Mouse (Mus musculus): ENCODE data around the gene Zcchc3. TPM values are rescaled to one million over a fixed set of nuclear protein-coding genes. Genes with fewer than 3 reads are reported as not detected.

Gene Zcchc3
- 3.9 TPM for polyA plus RNA-seq (2014; fragmentation: Illumina TruSeq; extraction: RNeasy Lipid Tissue Mini Kit (QIAGEN cat#74804); ENCODE audit: insufficient read depth, low read depth, low replicate concordance)

GRCm38 (mm10) chr2:152414591-152415165, at the start of gene Zcchc3:
Gene Zcchc3, minus strand, starts transcription at chr2:152415027.

GRCm38 (mm10) chr2:152415287-152415686, 460 bp upstream of the Zcchc3 start, which contains the start of gene 6820408C15Rik:
Gene 6820408C15Rik, plus strand, starts transcription at chr2:152415587.

GRCm38 (mm10) chr2:152397680-152398435, 17.0 kb downstream of the Zcchc3 start, which contains the start of gene Sox12:
Gene Sox12, minus strand, starts transcription at chr2:152398063.

GRCm38 (mm10) chr2:152376345-152376741, 38.5 kb downstream of the Zcchc3 start, which contains the start of gene Nrsn2:
Gene Nrsn2, minus strand, starts transcription at chr2:152376638.

Other genes starting within 250 kb of the Zcchc3 start
- 36.7 TPM for gene Csnk2a1, start 188.2 kb downstream of the Zcchc3 start, polyA plus RNA-seq (2014; fragmentation: Illumina TruSeq; extraction: RNeasy Lipid Tissue Mini Kit (QIAGEN cat#74804); ENCODE audit: insufficient read depth, low read depth, low replicate concordance)
- gene Tbc1d20, start 121.2 kb downstream of the Zcchc3 start, polyA plus RNA-seq (2014; fragmentation: Illumina TruSeq; extraction: RNeasy Lipid Tissue Mini Kit (QIAGEN cat#74804); ENCODE audit: insufficient read depth, low read depth, low replicate concordance) = 38.9 TPM
- 61.4 TPM for gene Rbck1, start 82.4 kb downstream of the Zcchc3 start, polyA plus RNA-seq (2014; fragmentation: Illumina TruSeq; extraction: RNeasy Lipid Tissue Mini Kit (QIAGEN cat#74804); ENCODE audit: insufficient read depth, low read depth, low replicate concordance)
- 4.1 TPM for gene Trib3, start 71.0 kb downstream of the Zcchc3 start, polyA plus RNA-seq (2014; fragmentation: Illumina TruSeq; extraction: RNeasy Lipid Tissue Mini Kit (QIAGEN cat#74804); ENCODE audit: insufficient read depth, low read depth, low replicate concordance)
- not detected for gene Nrsn2, start 38.4 kb downstream of the Zcchc3 start, polyA plus RNA-seq (2014; fragmentation: Illumina TruSeq; extraction: RNeasy Lipid Tissue Mini Kit (QIAGEN cat#74804); ENCODE audit: insufficient read depth, low read depth, low replicate concordance)
- gene Sox12, start 17.0 kb downstream of the Zcchc3 start, polyA plus RNA-seq (2014; fragmentation: Illumina TruSeq; extraction: RNeasy Lipid Tissue Mini Kit (QIAGEN cat#74804); ENCODE audit: insufficient read depth, low read depth, low replicate concordance) = 1.6 TPM
- 11.0 TPM for gene 6820408C15Rik, start 560 bp upstream of the Zcchc3 start, polyA plus RNA-seq (2014; fragmentation: Illumina TruSeq; extraction: RNeasy Lipid Tissue Mini Kit (QIAGEN cat#74804); ENCODE audit: insufficient read depth, low read depth, low replicate concordance)
- not detected for gene Defb23, start 49.6 kb upstream of the Zcchc3 start, polyA plus RNA-seq (2014; fragmentation: Illumina TruSeq; extraction: RNeasy Lipid Tissue Mini Kit (QIAGEN cat#74804); ENCODE audit: insufficient read depth, low read depth, low replicate concordance)
- not detected for gene Defb20, start 62.0 kb upstream of the Zcchc3 start, polyA plus RNA-seq (2014; fragmentation: Illumina TruSeq; extraction: RNeasy Lipid Tissue Mini Kit (QIAGEN cat#74804); ENCODE audit: insufficient read depth, low read depth, low replicate concordance)
- not detected for gene Defb22, start 75.1 kb upstream of the Zcchc3 start, polyA plus RNA-seq (2014; fragmentation: Illumina TruSeq; extraction: RNeasy Lipid Tissue Mini Kit (QIAGEN cat#74804); ENCODE audit: insufficient read depth, low read depth, low replicate concordance)
- gene Defb26, start 96.7 kb upstream of the Zcchc3 start, polyA plus RNA-seq (2014; fragmentation: Illumina TruSeq; extraction: RNeasy Lipid Tissue Mini Kit (QIAGEN cat#74804); ENCODE audit: insufficient read depth, low read depth, low replicate concordance) = not detected
- gene Defb28, start 103.2 kb upstream of the Zcchc3 start, polyA plus RNA-seq (2014; fragmentation: Illumina TruSeq; extraction: RNeasy Lipid Tissue Mini Kit (QIAGEN cat#74804); ENCODE audit: insufficient read depth, low read depth, low replicate concordance) = not detected
- gene Defb29, start 125.1 kb upstream of the Zcchc3 start, polyA plus RNA-seq (2014; fragmentation: Illumina TruSeq; extraction: RNeasy Lipid Tissue Mini Kit (QIAGEN cat#74804); ENCODE audit: insufficient read depth, low read depth, low replicate concordance) = not detected
- not detected for gene Gm17416, start 154.3 kb upstream of the Zcchc3 start, polyA plus RNA-seq (2014; fragmentation: Illumina TruSeq; extraction: RNeasy Lipid Tissue Mini Kit (QIAGEN cat#74804); ENCODE audit: insufficient read depth, low read depth, low replicate concordance)
- not detected for gene Defb21, start 157.7 kb upstream of the Zcchc3 start, polyA plus RNA-seq (2014; fragmentation: Illumina TruSeq; extraction: RNeasy Lipid Tissue Mini Kit (QIAGEN cat#74804); ENCODE audit: insufficient read depth, low read depth, low replicate concordance)
- not detected for gene Defb19, start 165.3 kb upstream of the Zcchc3 start, polyA plus RNA-seq (2014; fragmentation: Illumina TruSeq; extraction: RNeasy Lipid Tissue Mini Kit (QIAGEN cat#74804); ENCODE audit: insufficient read depth, low read depth, low replicate concordance)
- not detected for gene Defb45, start 184.4 kb upstream of the Zcchc3 start, polyA plus RNA-seq (2014; fragmentation: Illumina TruSeq; extraction: RNeasy Lipid Tissue Mini Kit (QIAGEN cat#74804); ENCODE audit: insufficient read depth, low read depth, low replicate concordance)
- gene Defb36, start 189.3 kb upstream of the Zcchc3 start, polyA plus RNA-seq (2014; fragmentation: Illumina TruSeq; extraction: RNeasy Lipid Tissue Mini Kit (QIAGEN cat#74804); ENCODE audit: insufficient read depth, low read depth, low replicate concordance) = not detected
- 2.9 TPM for gene Defb25, start 208.0 kb upstream of the Zcchc3 start, polyA plus RNA-seq (2014; fragmentation: Illumina TruSeq; extraction: RNeasy Lipid Tissue Mini Kit (QIAGEN cat#74804); ENCODE audit: insufficient read depth, low read depth, low replicate concordance)
- gene Rem1, start 211.9 kb upstream of the Zcchc3 start, polyA plus RNA-seq (2014; fragmentation: Illumina TruSeq; extraction: RNeasy Lipid Tissue Mini Kit (QIAGEN cat#74804); ENCODE audit: insufficient read depth, low read depth, low replicate concordance) = 10.7 TPM

Measured in lung, adult 10 weeks (tissue).